Mouse (Mus musculus) ES-CJ7 (cell line): ENCODE data around the gene Ctu2.

Experiments used
- DNase-seq: peaks from one replicate; pipeline ENCODE4 v3.0.0; 2011; ENCODE audit warnings: low read depth, low spot score

Ctu2 gene

DNA sequence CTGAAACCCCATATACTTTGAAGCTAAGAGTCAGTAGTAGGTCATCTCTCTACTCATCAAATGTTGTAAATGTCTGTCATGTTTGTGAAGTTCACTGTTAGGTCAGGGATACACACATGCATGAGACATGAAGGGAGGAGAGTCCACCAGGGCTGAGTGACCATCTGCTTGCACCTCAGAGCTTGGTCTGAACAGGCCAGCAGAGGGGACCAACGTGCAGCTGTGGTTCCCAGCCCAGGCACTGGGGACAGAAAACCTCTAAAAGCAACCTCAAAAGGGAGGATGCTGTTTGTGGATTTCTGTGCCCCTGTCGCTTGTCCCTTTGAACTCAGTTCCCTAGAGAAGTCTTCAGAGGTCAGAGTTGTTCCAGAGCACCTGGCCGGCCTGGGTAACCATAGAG is 30.7 kb upstream of the Ctu2 start:
- DNase-seq: no peak

GRCm38 (mm10) chr8:122451161-122451703 is 24.7 kb upstream of the Ctu2 start:
- DNase-seq: no peak

DNA sequence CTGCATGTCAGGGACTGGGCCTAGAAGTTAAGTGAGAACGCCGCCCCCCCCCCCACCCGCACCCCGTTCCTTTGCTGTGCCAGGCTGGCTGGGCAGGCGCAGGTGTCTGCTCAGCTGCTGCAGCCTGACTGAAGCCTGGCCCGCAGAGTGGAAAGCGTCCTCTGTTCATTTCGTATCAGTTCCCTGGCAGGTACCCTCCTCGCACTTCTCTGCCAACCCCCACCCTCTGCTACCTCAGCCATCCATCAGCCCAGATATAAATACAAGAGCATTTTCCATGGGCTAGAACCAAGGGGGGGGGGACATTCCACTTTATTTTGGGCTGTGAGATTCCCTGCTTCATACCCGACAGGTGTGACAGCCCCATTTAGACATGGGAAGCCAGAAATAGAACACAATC is 23.8 kb upstream of the Ctu2 start:
- no peak for DNase-seq

DNA sequence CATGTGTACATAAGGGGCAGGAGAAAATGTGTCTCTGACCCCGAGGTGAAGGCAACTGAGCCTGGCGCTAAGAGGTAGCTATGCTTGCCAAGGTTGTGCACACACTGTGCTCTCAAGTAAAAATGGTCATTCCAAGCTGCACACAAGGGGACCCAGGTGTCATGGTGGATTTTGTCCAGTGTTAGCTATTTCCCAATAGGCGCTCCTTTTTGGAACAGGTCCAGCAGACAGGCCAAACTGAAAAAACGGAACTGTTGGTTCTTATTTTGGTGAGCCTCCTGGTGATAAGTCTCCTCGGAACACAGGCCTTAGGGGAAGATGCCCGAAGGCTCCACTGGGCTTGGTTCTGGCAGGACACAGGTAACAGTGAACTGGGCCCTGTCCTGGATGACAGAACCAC is 21.5 kb upstream of the Ctu2 start:
- DNase-seq: no peak

- DNase-seq: no peak
These were observed 18.8 kb upstream of the Ctu2 start for GRCm38 (mm10) chr8:122457171-122457570.

DNA sequence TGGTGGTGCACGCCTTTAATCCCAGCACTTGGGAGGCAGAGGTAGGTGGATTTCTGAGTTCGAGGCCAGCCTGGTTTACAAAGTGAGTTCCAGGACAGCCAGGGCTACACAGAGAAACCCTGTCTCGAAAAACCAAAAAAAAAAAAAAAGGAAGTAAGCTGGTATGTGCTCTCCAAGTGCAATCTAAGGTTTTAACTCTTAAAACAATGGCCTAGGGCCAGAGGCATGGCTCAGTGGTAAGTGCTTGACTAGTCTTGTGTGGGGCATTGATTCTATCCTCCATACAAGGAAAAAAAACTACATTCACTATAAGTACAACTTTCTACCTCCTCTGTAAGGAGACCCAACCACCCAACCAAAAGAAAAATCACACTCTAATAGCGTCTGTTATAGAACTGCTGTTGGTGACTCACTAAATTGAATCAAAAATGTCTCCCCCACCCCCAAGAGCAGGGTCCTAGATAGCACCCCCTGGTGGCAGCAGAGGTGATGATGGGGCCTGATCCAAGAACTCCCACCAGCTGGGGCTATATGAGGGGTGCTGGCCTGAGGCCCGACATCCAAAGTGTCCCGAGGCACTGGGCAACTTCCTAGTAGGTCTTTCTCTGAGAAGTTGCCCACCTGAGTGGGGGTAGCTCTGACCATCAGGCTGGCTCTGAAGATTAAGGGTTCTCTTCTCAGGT is 16.6 kb upstream of the Ctu2 start:
- DNase-seq: peak; percentile 62

GRCm38 (mm10) chr8:122459990-122460389 is 16.0 kb upstream of the Ctu2 start:
- no peak for DNase-seq

DNA sequence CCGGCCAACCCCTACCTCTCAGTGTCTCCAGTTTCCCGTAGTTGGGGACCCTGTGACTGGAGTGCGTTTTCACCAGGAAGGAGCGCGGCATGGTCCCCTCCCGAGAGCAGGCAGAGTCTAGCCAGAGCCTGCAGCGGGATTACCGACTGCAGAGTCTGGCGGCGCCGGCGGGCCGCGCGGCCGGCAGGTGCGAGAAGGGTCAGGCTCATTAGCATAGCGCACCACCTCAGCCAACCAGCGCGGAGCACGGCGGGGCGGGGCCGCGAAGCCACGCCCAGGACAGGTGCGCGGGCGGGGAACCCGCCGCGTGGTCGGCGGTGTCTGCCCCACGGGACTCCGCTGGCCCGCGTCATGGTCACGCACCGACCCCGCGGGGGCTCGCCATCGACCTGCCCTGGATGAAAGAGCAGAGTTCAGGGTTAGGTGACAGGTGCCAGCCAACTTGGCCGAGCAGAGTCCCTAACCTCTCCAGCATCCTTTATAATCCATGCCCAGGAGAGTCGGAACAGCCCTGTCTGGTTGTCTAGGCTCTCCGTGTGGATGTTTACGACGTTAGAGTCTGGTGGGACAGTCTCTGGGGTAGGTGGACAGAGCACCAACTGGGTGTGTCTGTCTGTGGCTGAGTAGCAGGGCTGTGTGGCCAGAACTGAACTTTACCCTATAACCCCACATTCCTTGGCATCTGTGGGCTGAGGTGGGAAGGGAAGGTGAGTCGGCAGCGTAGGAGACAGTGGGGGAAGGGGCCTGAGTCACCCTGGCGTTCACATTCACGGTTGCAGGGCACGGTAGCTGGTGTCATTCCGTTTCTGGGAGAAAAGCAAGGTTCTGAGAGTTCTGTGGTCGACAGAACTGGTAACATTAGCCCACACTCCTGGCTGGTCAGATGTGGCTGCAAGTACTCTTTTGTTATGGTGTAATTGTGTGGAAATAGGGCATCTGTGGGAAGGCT is 15.1 kb upstream of the Ctu2 start, which contains the start of gene Snai3:
Snai3 (minus strand) TSS at position 210 of the 949 bp plus-strand sequence.
- DNase-seq: peak; percentile 74

- DNase-seq: no peak
These were observed 14.3 kb upstream of the Ctu2 start for GRCm38 (mm10) chr8:122461473-122462148.

GRCm38 (mm10) chr8:122462510-122462909 is 13.4 kb upstream of the Ctu2 start:
- no peak for DNase-seq

GRCm38 (mm10) chr8:122463651-122464640 is 12.0 kb upstream of the Ctu2 start:
- DNase-seq: no peak

GRCm38 (mm10) chr8:122464985-122465384 is 11.0 kb upstream of the Ctu2 start:
- no peak for DNase-seq

GRCm38 (mm10) chr8:122467816-122468215 is 8.1 kb upstream of the Ctu2 start:
- no peak for DNase-seq

DNA sequence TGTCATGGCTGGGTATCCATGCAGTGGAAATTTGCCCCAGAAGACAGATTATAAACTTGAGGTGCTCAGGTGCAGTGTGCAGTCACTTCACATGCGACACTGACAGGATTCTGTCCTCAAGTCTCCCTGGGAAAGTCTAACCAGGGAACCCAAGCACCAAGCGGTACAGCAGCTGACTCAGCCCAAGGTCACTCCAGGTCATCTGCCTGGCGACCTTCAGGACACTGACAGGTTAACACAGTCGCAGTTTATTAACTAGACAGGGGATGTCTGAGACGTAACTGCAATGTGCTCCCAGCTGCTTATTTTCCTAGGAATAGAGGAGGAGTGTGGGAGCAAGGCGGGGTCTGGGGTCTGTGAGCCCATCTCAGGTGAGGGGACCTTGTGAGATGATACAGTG is 6.5 kb upstream of the Ctu2 start:
- no peak for DNase-seq

DNA sequence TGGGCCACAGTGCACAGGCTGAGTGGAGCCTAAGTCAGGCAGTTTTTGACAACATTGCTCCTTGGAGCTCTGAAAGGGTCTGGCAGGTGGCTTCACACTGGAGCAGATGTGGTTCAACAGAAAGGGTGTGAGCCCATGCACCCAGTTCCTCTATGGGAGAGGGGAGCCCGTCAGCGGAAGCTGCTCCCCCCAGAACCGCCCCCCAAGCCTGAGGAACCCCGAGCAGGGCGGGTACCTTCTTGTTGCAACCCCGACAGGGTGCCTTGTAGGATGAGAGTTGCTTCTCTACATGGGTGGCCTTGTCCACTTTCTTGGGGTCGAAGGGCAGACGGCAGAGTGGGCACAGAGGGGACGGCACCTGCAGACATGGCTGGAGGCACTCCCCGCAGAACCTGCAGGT is 6.0 kb upstream of the Ctu2 start:
- no peak for DNase-seq

- no peak for DNase-seq
These were observed 5.3 kb upstream of the Ctu2 start for GRCm38 (mm10) chr8:122470691-122471090.

GRCm38 (mm10) chr8:122473911-122474421 is 2.0 kb upstream of the Ctu2 start:
- peak; percentile 43 for DNase-seq

GRCm38 (mm10) chr8:122474951-122475560 is 887 bp upstream of the Ctu2 start:
- DNase-seq: no peak

DNA sequence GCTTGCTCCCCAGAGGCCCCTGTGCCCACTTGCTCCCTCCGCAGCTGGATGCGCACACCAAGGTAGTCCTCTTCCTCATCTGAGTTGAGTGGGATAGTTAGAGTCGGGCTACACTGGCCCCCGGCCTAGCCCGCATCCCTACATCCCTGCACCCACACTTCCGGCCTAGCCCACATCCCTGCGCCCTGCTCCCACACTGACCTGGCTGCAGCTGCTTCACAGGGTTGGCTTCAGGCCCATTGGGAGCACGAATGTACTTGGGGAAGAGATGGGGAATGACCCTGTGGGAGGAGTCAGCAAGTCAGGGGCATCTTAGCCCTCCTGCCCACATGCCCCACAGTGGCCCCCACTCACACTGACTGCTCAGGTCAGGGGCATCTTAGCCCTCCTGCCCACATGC is 6.5 kb downstream of the Ctu2 start:
- DNase-seq: no peak

DNA sequence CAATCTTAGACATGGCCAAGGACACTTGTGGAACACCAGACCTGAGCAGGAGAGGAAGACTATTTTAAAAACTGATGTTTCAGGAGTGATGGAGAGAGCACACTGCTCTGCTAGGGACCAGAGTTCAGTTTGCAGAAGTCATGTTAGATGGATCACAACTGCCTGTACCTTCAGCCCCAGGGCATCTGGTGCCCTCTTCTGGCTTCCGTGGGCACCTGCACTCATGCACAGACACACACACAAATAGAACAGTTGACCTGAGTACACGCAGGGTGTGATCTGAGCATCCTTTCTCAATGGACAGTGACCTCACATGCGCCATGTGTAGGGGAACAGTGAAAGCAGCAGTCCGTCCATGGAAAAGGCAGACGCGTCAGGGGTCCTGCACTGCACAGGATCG is 7.9 kb downstream of the Ctu2 start:
- peak; percentile 61 for DNase-seq
